Comparison of ENCODE assay signal across 9 mouse cellular contexts in genomic region chr15:95574661-95575060, GRCm38 (mm10). TPM values are rescaled to one million over a fixed set of nuclear protein-coding genes. Genes with fewer than 3 reads are reported as not detected.
DNase-seq lines count a peak whose midpoint lies in the region; ATAC-seq lines count a peak whose summit lies in the region.
"Had no signal": no experiment of that assay in that cellular context is flagged by ENCODE, and none has a peak within 500 bp of the region (broad histone marks: within the 10 kb centered on the region; RNA-seq: fewer than 3 reads in every experiment).

No protein-coding gene starts in this region.

- H3K9me3 ChIP-seq in kidney, embryonic 14.5 days (ENCODE audit: control insufficient read depth, low read length) = 0 out of 2 replicates have a peak, but pooled peaks cover 3% of the 10 kb centered on the region
- H3K9me3 ChIP-seq in embryonic facial prominence, embryonic 10.5 days = no peaks in the 10 kb centered on the region
- H3K9me3 ChIP-seq in hindbrain, embryonic 15.5 days = no peaks in the 10 kb centered on the region
- H3K9me3 ChIP-seq in neural tube, embryonic 12.5 days = no peaks in the 10 kb centered on the region
- H3K9me3 ChIP-seq: lung, embryonic 15.5 days had no signal

- no peaks in the 10 kb centered on the region for H3K4me1 ChIP-seq in kidney, embryonic 14.5 days (ENCODE audit: control insufficient read depth, insufficient read depth, low read length)
- no peaks in the 10 kb centered on the region for H3K4me1 ChIP-seq in embryonic facial prominence, embryonic 10.5 days
- H3K4me1 ChIP-seq in hindbrain, embryonic 15.5 days (replicated peaks) = 0 out of 2 replicates have a peak, but pooled peaks cover 3% of the 10 kb centered on the region
- H3K4me1 ChIP-seq in neural tube, embryonic 12.5 days = no peaks in the 10 kb centered on the region
- H3K4me1 ChIP-seq: lung, embryonic 15.5 days had no signal

- H3K4me3 ChIP-seq in kidney, embryonic 14.5 days (ENCODE audit: low read length) = no peak overlapping the region
- no peak overlapping the region for H3K4me3 ChIP-seq in embryonic facial prominence, embryonic 10.5 days
- H3K4me3 ChIP-seq in hindbrain, embryonic 15.5 days = no peak overlapping the region
- H3K4me3 ChIP-seq in neural tube, embryonic 12.5 days = no peak overlapping the region
- H3K4me3 ChIP-seq: lung, embryonic 15.5 days had no signal

- intact Hi-C loops in left cerebral cortex, postnatal 36 days (cut with DNase I) = loop anchor here (2.0 to 5.0 kb wide), 4 partner anchors 47 to 852 kb away; partner anchors contain the start of gene Nell2

- WGBS in kidney, embryonic 14.5 days = 16% methylated on average over 5 of the region's 5 CpGs
- 19% methylated on average over 5 of the region's 5 CpGs for WGBS in embryonic facial prominence, embryonic 10.5 days
- WGBS in hindbrain, embryonic 15.5 days = 19% methylated on average over 5 of the region's 5 CpGs
- WGBS in neural tube, embryonic 12.5 days = 17% methylated on average over 5 of the region's 5 CpGs

- H3K27ac ChIP-seq in kidney, embryonic 14.5 days (ENCODE audit: low read depth, low read length) = no peak overlapping the region
- no peak overlapping the region for H3K27ac ChIP-seq in embryonic facial prominence, embryonic 10.5 days (replicated peaks)
- no peak overlapping the region for H3K27ac ChIP-seq in hindbrain, embryonic 15.5 days (replicated peaks)
- no peak overlapping the region for H3K27ac ChIP-seq in neural tube, embryonic 12.5 days
- H3K27ac ChIP-seq: lung, embryonic 15.5 days had no signal

- H3K9ac ChIP-seq in kidney, embryonic 14.5 days (ENCODE audit: low read depth, low read length) = no peak overlapping the region
- H3K9ac ChIP-seq in hindbrain, embryonic 15.5 days = no peak overlapping the region; the same call in 1 of the 2 replicates
- H3K9ac ChIP-seq in neural tube, embryonic 12.5 days = no peak overlapping the region
- H3K9ac ChIP-seq: lung, embryonic 15.5 days had no signal

- no peak overlapping the region for H3K4me2 ChIP-seq in kidney, embryonic 14.5 days (replicated peaks; ENCODE audit: low read depth, low read length)
- H3K4me2 ChIP-seq in hindbrain, embryonic 15.5 days = peak overlapping the region; percentile 38
- no peak overlapping the region for H3K4me2 ChIP-seq in neural tube, embryonic 12.5 days (replicated peaks)
- H3K4me2 ChIP-seq: lung, embryonic 15.5 days had no signal

- H3K27me3 ChIP-seq in kidney, embryonic 14.5 days (ENCODE audit: control insufficient read depth, insufficient read depth, low read length) = no peaks in the 10 kb centered on the region
- H3K27me3 ChIP-seq in embryonic facial prominence, embryonic 10.5 days (replicated peaks; ENCODE audit: low read depth, poor library complexity, severe bottlenecking) = no peaks in the 10 kb centered on the region; the same call in 1 of the 2 replicates
- H3K27me3 ChIP-seq in hindbrain, embryonic 15.5 days = no peaks in the 10 kb centered on the region; the same call in 1 of the 2 replicates
- H3K27me3 ChIP-seq in neural tube, embryonic 12.5 days (replicated peaks) = no peaks in the 10 kb centered on the region; the same call in 1 of the 2 replicates
- H3K27me3 ChIP-seq: lung, embryonic 15.5 days had no signal

- ATAC-seq in kidney, embryonic 14.5 days (ENCODE audit: low FRiP score, low TSS enrichment) = no peak
- ATAC-seq in hindbrain, embryonic 15.5 days (ENCODE audit: low FRiP score, low read depth) = peak; percentile 54; the same call in 1 of the 2 replicates
- ATAC-seq in neural tube, embryonic 12.5 days (ENCODE audit: low FRiP score, low read depth) = 0 out of 2 replicates have a peak, but pooled peaks have one; percentile 58
- ATAC-seq in activated CD4-positive, CD25-positive, alpha-beta regulatory T cell, adult 4 months = no peak

- no peaks in the 10 kb centered on the region for H3K36me3 ChIP-seq in kidney, embryonic 14.5 days (ENCODE audit: control insufficient read depth, insufficient read depth, low read length)
- H3K36me3 ChIP-seq in embryonic facial prominence, embryonic 10.5 days (replicated peaks) = no peaks in the 10 kb centered on the region
- H3K36me3 ChIP-seq in hindbrain, embryonic 15.5 days = no peaks in the 10 kb centered on the region
- H3K36me3 ChIP-seq in neural tube, embryonic 12.5 days = no peaks in the 10 kb centered on the region
- H3K36me3 ChIP-seq: lung, embryonic 15.5 days had no signal

- DNase-seq in kidney, adult 18-20 months = peak; percentile 23
- DNase-seq in adrenal gland, postnatal 25 days = peak; percentile 9
- DNase-seq in embryonic facial prominence, embryonic 10.5 days (ENCODE audit: low spot score) = peak; percentile 48
- DNase-seq in left cerebral cortex, postnatal 36 days (ENCODE audit: low spot score in 2 of 2) = peak; percentile 23 to 49

RNA-seq across cellular contexts. Expression of gene Nell2, which starts 46.3 kb away (rescaled TPM):
- 4.7 and 11.2 TPM in 2 replicates for polyA plus RNA-seq in kidney, embryonic 14.5 days (2014; fragmentation: Nextera tagmentation; extraction: Ambion mirVana)
- 3.8 and 5.2 TPM in 2 replicates for total RNA-seq in adrenal gland, postnatal 25 days (2021)
- 20.2 and 25.5 TPM in 2 replicates for polyA plus RNA-seq in embryonic facial prominence, embryonic 10.5 days (2016; fragmentation: Nextera tagmentation; extraction: Ambion mirVana)
- 169 and 176 TPM in 2 replicates for polyA plus RNA-seq in hindbrain, embryonic 15.5 days (2015; fragmentation: Nextera tagmentation; extraction: Ambion mirVana)
- total RNA-seq in left cerebral cortex, postnatal 36 days (2021) = 100 to 1,000 TPM; 479 to 544 TPM
- polyA plus RNA-seq in neural tube, embryonic 12.5 days (2016; fragmentation: Nextera tagmentation; extraction: Ambion mirVana) = 162 and 173 TPM in 2 replicates
- not detected for polyA plus RNA-seq in activated CD4-positive, CD25-positive, alpha-beta regulatory T cell, adult 4 months (2017; shearing (Covaris generic))

Comparison
In these comparisons a context has a peak if more than half of its experiments do, and no peak if none do; other contexts are left out.
1. ATAC-seq: peak in hindbrain, embryonic 15.5 days (single experiment) and neural tube, embryonic 12.5 days (single experiment); none in kidney, embryonic 14.5 days (single experiment) and activated CD4-positive, CD25-positive, alpha-beta regulatory T cell, adult 4 months (single experiment).
2. Peak in every context shown above with its lines, with median percentiles within 50 percentile points of each other: DNase-seq.